Mouse (Mus musculus) retina, embryonic 14.5 days (tissue): ENCODE measurements around the gene Etv6.
A peak's percentile ranks its signal among the peaks of the same experiment; 100 is the strongest.

Experiments
- DNase-seq: peaks from one replicate; pipeline ENCODE4 v3.0.0-alpha.2; 2015; ENCODE audit warnings: low spot score

Gene Etv6

GRCm38 (mm10) chr6:134208180-134208952 is 172.9 kb downstream of the Etv6 start:
- peak; percentile 75 for DNase-seq

- no peak for DNase-seq
Observed at GRCm38 (mm10) chr6:134210675-134211457, 175.4 kb downstream of the Etv6 start.

- DNase-seq = no peak
Observed at GRCm38 (mm10) chr6:134211458-134211776, 175.9 kb downstream of the Etv6 start.

GRCm38 (mm10) chr6:134217747-134218146 is 182.2 kb downstream of the Etv6 start:
- no peak for DNase-seq

- DNase-seq = no peak
Observed at GRCm38 (mm10) chr6:134218441-134218840, 182.9 kb downstream of the Etv6 start.

- no peak for DNase-seq
Observed at GRCm38 (mm10) chr6:134219358-134219757, 183.9 kb downstream of the Etv6 start.

GRCm38 (mm10) chr6:134220209-134220777 is 184.8 kb downstream of the Etv6 start:
- no peak for DNase-seq

GRCm38 (mm10) chr6:134222248-134222929 is 186.9 kb downstream of the Etv6 start:
- no peak for DNase-seq

GRCm38 (mm10) chr6:134225564-134225963 is 190.1 kb downstream of the Etv6 start:
- DNase-seq = no peak

- no peak for DNase-seq
Observed at GRCm38 (mm10) chr6:134226349-134227169, 191.1 kb downstream of the Etv6 start.

GRCm38 (mm10) chr6:134236311-134236710 is 200.8 kb downstream of the Etv6 start:
- DNase-seq = no peak

GRCm38 (mm10) chr6:134238455-134238854 is 203.0 kb downstream of the Etv6 start:
- no peak for DNase-seq

- DNase-seq = no peak
Observed at GRCm38 (mm10) chr6:134240988-134241387, 205.5 kb downstream of the Etv6 start.

- DNase-seq = no peak
Observed at GRCm38 (mm10) chr6:134243119-134243518, 207.6 kb downstream of the Etv6 start.

GRCm38 (mm10) chr6:134243546-134243945 is 208.0 kb downstream of the Etv6 start:
- no peak for DNase-seq

- DNase-seq = no peak
Observed at GRCm38 (mm10) chr6:134244071-134244470, 208.6 kb downstream of the Etv6 start.

GRCm38 (mm10) chr6:134246109-134246508 is 210.6 kb downstream of the Etv6 start:
- no peak for DNase-seq

GRCm38 (mm10) chr6:134247324-134247723 is 211.8 kb downstream of the Etv6 start:
- no peak for DNase-seq

- DNase-seq = no peak
Observed at GRCm38 (mm10) chr6:134248720-134249119, 213.2 kb downstream of the Etv6 start.

- no peak for DNase-seq
Observed at GRCm38 (mm10) chr6:134250764-134251163, 215.3 kb downstream of the Etv6 start.

- DNase-seq = no peak
Observed at GRCm38 (mm10) chr6:134251364-134251763, 215.9 kb downstream of the Etv6 start.
